Mouse (Mus musculus): ENCODE data around the gene Trim47.
A peak's percentile ranks its signal among the peaks of the same experiment; 100 is the strongest.

Trim47 gene

DNA sequence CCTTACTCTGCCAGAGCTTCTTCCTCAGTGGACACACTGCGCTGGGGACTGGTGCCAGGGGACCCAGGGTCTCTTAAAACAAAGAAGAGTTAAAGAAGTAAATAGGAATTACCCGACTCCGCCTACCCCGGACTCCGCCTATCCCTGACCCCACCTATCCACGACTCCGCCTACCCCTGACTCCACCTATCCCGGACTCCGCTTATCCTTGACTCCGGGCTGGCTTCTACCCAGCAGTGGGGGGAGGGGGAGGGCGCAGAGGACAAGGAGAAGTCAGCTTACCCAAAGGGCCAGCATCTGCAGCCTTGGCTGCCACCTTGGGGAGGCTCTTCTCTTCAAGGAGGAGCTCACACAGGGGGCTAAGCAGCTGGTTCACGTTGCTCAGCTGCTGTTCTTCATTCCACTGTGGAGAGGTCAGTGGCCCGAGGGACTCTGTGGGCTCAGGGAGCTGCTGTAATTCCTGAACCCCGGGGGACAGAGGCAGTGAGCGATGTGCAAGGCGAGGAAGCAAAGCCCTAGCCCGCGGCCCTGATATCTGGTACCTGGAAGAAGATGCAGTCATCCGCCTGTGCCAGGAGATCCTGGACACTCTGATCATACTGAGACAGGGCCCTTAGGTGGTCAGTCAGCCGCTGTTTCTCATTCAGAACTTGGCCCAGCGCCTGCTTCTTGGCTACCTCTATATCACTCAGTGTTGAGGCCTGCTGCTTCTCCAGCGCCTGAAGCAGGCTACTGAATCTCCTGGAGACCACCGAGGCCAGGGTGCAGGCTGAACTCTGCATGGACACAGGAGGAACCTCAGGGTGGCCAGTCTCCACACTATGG is at the start of gene Trim47:
Trim47 (minus strand) TSS at position 55 of the 825 bp plus-strand sequence.
- peak; percentile 85 to 86 for DNase-seq

DNA sequence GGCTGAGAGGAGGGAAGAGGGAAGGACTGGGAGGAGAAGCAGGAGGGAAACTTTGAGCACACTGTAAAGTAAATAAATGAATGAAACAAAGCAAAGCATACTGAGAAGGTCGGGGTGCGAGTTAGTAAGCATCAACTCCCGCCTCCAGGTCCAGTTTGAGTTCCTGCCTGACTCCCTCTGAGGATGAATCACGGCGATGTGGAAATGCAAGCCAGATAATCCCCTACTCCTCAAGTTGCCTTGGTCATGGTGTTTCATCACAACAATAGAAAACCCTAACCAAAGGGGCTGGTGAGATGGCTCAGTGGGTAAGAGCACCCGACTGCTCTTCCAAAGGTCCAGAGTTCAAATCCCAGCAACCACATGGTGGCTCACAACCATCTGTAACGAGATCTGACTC is 49.0 kb upstream of the Trim47 start:
- DNase-seq, result no peak

DNA sequence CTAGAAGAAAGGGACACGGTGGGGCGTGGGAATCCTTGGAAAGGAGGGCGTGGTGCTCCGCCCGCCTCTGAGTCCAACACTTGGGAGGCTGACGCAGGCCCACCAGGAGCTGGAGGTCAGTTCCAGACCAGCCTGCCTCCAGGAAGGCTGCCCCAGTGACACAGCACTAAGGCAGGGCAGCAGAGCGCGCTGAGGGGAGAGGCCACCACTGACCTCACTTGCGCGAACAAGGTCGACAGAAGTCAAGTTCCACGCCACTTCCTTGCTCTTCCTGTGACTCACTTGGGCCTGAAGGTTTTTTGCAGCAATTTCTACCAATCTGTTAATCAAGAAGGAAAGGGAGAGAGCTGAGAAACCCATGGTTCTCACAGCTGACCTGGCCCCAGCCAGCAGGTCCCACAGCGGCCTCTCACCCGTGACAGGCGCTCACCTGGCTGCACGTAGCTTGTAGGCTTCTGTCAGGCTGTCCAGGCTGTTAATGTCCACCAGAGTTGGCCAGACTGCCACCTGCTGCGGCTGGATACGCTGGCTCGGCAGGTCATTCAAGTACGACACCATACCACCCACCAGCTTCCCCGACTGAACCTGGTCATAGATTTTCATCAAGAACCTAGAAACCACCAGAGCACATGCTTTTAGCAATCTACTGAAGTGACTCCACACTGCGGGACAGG is 47.9 kb upstream of the Trim47 start:
- no peak for DNase-seq

DNA sequence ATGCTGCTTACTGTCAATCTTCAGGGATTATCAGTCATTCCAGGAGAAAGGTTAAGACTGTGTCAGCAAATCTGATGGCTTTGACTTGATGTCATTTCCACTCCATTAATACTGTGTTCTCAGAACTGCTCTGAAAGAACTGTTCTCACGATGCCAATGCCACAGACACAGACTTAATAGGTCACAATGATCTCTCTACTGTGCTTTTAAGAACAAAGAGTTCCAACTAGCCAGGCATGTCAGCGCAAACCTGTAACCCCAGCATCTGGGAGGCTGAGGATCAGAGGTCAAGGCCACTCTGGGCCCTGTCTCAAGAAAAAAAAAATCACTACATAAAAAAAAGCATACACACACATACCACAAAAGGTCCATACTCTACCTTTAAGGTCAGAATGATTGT is 44.9 kb upstream of the Trim47 start:
- DNase-seq, result no peak

DNA sequence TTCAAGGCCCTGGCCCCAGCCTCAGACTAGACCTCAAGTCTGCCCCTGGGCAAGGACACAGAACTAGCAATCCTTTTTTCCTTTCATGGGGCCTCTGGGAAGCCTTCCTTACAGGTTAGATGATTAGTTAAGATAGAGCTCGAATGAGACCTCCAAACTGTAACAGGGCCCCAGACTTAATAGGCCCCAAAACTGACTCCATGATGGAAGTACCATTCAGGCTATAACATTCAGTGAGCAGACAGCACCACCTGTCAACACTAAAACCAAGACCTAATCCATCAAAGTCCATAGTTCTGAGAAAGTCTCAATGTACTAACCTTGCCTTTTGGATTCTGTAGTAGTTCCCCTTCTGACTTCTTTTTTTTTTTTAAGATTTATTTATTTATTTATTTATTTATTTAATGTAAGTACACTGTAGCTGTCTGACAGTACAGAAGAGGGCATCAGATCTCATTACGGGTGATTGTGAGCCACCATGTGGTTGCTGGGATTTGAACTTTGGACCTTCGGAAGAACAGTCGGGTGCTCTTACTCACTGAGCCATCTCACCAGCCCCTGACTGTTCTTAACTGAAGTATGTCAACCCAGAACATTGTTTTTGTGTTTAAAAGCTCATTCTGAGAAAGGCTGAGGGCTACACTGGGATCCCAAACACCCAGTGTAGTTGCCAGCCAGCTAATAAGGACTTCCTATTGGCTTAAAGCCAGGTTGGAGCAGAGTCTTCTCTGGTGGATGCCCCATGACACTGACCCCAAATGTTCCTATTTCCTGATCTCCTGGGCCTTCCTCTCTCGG is 43.2 kb upstream of the Trim47 start:
- DNase-seq, result no peak

DNA sequence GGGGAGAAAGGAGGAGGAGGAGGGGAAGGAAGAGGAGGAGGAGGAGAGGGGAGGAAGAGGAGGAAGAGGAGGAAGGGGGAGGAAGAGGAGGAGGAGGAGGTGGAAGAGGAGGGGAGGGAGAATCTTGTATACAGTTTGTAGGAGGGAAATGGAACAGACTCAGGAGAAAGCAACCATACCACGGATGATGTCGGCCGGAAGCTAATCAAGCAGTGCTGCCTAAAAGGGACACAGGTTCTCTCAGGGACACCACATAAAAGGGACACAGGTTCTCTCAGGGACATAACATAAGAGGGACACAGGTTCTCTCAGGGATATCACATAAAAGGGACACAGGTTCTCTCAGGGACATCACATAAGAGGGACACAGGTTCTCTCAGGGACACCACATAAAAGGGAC is 42.2 kb upstream of the Trim47 start:
- no peak for DNase-seq

DNA sequence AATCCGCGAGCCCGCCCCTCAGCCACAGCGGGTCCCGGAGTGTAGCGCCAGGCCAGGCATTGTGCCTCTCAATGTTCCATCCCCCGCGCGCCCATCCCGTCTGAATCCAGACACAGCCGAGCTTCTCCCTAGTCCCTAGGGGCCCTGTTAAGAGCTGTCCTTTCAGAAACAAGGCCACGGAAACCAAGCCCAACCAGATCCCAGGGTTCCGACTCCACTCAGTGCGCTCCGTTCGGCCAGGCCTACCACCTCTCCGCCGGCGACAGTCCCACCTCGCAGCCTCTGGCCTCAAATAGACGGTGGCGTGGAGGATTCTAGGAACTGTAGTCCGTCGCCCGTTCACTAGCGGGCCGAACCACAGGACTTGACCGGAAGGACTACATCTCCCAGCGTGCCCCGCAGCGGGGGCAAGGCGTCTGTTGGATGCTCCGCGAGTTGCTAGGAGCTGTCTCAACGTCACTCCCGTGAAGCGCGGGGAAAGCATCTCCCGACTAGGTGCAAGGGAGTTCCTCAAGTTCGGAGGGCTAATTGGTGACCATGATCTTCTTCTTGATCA is 41.0 kb upstream of the Trim47 start, which contains the start of gene Fbf1:
Fbf1 (minus strand) TSS at position 283 of the 556 bp plus-strand sequence.
- peak; percentile 98 to 99 for DNase-seq

DNA sequence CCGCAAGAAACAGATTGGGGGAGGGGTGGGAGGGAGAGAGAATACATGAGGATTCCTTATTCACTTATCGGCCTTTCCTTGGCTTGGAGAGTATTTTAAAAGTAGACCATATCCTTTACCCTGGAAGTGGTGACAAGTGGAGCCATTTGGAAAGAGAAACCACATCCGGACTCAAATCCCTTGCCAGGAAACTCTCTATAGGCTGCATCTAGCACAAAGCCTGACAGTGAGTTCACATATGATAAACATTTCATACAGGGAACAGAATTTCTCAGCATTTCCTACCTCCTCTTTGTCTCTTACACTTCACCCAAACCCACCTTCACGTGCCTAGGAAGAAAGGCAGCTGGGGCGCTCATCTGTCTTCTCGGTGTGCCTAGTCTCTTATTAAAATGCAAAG is 40.2 kb upstream of the Trim47 start:
- DNase-seq, result no peak

DNA sequence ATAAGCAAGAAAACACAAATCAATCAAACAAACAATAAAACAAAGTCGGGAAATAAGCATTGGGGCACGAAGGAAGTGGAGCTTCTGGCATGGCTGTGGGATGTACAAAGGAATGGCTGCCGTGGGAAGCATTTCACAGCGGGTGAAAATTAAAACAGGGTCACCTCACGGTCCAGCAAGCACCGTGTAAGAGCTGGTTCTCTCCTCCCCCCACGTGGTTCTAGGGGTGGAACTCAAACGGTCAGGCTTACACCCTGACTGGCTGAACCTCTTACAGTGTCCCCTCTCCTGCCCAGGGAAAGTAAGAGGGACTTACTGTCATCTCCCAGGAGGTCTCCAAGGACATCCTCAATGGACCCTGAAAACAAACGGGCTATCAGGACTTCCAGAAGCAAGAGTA is 36.0 kb upstream of the Trim47 start:
- no peak for DNase-seq

DNA sequence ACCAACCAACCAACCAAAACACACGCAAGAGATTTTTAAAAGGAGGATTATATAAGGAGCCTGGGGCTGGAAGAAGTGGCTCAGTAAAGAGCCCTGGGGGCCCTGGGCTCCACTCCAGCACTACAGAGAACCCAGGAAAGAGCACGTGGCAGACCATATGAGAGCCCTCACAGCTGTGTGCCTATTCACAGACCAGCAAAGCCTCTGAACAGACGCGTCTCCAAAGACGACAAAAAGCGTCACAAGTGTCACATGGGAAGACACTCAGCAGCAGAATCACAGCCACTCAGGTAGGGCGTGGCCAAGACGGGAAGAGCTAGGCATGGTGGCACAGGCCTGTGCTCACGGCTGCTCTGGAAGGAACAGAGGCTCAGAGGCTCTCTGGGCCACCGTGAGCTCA is 35.1 kb upstream of the Trim47 start:
- peak; percentile 43 for DNase-seq

DNA sequence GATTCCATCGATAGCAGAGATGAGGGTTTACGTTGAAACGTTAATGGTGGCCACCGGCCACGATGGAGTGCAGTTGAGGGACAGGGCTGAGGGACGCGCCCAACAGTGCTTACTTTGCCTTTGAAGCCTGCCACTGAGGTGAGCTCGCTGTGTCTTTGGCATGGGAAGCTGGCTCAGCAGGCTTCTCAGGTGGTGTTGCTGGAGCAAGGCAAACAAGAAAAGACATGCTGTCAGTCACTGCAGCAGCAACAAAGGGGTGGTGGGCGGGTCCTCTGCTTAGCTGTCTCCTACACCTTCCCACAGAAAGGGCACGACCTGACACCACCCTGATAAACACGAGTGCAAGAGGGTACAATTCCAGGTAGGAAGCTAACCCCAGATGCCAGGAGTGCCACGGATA is 34.3 kb upstream of the Trim47 start:
- no peak for DNase-seq

DNA sequence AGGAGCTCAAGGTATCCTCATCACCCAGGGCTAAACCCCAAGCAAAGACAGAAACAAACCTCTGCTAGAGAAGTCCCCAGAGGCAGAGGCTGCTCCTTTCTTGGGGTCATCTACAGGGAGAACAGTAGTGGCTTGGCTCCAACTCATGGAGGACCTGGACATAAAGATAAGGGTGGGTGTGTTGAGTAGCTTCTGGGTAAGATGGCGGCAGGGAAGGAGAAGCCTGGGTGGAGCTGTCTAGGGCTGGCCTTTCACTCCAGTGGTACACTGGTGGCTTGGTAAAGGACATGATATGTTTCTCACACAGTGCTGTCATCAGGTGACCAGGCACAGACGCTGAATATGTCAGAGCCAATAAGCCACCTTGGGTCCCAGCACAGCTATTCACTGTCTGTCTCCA is 23.9 kb upstream of the Trim47 start:
- no peak for DNase-seq

DNA sequence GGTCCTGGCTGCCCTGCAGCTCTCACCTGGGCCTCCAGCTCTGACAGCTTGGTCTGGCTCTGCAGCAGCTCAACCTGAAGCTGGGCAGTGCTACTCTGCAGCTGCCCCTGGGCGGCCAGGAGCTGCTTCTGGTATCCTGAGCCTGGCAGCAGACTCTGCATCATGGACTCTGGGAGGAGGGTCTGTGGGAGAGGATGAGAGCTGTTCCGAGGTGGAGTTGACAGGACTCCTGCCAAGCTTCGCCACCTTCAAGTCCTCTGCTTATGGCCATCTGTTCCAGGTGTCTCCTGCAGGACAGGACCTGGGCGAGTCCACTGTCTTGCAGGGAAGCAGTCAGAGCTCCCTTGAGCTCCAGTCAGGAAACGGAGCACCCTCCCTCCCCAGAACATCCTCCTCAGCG is 22.3 kb upstream of the Trim47 start:
- peak; percentile 43 to 64 for DNase-seq

DNA sequence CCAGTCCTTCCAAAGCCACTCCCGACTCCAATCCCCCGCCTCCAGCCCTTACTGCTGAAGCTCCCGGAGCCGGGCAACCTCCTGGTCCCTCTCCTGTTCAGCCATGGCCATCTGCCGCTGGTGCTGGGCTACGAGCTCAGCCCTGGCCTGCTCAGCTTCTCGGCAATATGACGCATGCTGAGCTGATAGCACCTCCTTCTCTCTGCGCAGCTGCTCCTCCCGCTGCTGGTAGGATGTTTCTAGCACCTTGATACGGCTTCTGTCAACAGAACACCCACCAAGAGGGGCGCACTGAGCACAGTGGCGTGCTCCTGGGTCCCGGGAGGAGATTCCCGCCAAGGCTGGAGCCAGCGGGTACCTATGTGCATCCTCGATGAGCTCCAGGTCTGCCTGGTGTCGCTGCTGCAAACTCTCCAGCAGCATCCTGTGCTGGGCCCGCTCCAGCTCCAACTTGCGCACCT is 21.8 kb upstream of the Trim47 start:
- DNase-seq, result peak; percentile 88 to 92

DNA sequence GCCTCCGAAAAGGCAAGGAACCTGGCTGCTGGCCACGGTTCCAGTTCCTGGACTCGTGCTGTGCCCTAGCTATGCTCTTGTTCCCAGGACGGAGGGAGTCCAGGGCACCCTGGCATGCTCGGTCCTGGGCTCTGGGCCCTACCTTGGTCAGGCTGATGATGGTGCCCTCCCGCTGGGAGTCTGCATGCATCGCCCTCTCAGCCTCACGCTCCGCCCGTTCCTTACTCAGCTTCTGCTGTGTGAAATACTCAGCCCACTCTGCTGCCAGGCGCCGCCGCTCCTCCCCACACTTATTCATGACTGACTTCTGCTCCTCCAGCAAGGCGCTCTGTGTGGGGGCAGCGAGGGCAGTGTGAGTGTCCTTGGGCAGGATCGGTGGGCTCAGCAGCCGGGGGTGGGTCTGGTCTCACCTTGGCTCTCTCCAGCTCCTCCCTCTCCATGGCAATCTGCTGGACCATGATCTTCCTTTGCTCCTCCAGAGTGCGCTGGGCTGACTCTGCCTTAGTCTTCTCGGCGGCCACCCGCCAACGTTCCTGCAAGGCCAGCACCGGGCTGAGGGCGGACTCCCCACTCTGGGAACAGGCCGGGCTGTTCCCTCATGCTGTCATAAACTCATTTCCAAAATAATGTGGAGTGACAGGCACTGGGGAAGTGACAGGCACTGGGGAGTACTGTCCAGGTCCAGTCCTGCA is 19.4 kb upstream of the Trim47 start:
- DNase-seq, result peak; percentile 69 to 70

DNA sequence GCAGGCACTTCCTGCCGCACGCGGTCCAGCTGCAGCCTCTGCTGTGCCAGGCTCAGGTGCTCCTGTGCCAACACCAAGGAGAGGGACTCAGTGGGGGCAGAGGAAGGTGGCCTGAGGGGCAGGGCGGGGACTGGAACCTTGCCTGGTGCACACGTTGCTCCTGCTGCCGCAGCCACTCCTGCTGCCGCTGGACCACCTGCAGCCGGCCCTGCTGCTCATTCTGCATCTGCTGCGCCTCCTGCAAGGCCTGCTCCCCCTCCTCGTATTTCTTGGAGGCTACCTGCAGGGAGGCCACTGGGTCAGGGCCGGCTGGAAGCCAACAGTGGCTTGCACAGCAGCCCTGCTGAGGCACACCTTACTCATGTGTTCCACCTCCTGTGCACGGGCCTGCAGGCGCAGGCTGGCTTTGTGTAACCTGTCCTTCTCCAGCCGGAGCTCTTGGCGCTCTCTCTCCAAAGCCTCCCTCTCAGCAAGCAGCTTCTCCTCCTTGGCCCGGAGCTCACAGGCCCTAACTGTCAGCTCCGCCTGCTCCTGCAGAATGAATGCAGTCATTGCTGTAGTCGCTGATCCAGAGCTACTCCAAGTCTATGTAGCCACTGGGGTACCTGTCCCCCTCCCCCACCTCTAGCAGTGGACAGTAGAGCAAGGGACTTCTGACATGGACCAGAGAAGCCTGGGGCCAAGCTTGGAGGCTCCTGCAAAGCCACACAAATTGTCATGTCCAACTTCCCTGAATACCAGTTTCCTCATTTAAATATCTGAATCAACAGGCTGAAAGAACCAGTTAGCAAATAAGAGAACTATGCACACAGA is 18.7 kb upstream of the Trim47 start:
- DNase-seq, result peak; percentile 75 to 78

DNA sequence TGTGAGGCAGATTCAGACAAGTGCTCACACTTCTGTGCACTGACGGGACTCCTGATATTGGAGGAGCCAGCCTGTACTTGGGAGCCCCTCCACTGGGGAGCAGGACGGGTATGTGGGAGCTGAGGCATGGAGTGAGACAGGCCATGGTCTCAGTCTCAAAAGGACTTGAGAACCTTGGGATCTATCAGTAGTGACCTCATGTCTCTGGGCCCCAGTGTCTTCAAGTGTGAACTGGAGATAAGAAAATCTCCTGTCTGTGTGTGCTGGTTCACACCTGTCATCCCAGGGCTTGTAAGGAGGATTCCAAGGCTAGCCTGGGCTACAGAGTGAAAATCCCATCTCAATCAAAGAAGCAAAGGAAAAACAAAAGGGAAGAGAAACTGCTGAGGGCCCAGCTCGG is 16.5 kb upstream of the Trim47 start:
- no peak for DNase-seq

DNA sequence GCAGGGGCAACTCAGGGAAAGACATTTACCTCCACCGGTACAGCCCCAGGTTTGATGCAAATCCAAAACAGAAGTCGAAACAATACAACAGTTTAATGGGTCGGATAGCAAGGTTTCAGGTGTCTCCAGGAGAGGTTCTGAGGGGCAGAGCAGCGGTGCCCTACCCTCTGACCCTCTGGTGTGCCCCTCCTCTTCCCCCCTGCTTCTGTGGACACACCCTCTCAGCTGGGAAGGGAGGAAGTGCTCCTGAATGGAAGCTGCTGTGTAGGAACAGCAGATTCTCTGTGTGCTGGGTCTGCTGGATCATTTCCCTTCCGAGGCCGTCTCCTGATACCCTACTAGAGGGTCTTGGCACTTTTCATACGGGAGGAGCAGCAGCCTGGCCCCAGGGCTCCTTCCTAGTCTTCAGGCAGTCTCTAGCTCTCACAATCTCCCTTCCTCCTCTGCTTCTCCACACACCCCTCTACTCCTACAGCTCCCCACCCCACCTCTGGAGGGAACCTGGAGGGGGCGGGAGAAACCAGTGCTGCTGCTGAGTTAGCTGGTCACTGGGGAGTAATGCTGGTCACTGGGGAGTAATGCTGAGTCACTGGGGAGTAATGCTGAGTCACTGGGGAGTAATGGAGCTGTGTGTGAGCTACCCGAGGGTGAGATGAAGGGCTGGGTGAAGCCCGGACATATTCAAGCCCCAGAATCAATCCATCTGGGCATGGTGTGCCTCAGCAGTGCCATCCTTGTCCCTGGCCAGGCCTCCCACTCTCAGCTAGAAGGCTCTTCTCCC is 15.4 kb upstream of the Trim47 start:
- DNase-seq, result no peak

DNA sequence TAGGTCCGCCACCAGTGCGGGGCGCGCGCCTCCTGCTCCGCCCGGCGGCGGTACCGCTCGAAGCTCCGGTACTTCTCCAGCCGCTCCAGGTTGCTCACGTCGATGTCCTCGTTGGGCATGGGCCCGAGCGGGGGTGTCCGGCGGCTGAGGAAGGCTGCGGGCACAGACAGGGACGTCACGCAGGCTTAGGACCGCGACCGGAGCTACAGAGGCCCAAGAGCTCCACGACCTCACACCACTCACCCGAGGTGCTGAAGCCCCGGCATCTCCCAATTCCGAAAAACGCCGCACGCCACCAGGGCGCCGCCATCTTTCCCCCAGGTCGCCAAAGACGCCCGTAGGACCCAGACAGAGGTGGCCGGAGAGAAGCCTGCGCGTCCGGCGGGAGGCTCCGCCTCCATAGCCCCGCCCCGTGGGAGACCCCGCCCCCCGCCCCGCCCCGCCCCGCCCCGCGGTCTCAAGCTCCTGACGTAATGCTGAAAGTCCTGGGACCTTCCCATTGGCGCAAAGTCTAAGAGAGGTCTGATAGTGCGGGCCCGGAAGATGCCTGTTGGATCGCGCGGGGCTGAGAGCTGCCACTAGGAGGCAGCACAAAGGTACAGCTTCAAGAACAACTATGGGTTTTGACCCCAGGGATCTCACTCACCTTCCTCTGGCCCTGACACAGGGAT is 11.6 kb upstream of the Trim47 start, which contains the start of gene Mrpl38:
Mrpl38 (minus strand) TSS at position 401 of the 671 bp plus-strand sequence.
- DNase-seq, result peak; percentile 91 to 92

DNA sequence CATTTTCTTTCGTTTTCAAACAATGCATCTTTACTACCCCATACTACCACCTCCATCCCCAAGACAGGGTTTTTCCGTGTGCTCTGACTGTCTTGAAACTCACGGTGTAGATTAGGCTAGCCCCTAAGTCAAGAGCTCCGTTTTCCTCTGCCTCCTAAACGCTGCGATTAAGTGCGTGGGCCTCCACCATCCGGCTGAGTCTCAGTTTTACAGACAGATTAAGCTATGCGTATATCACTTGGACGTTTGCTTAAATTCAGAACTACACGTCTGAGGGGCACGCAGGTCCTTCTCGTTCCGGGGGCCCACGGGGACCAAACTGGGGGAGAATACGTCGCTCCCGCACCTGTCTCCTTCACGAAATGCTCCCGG is 11.1 kb upstream of the Trim47 start:
- no peak for DNase-seq
